Mouse (Mus musculus): Measurements from ENCODE around the gene Gsta2.
"Not testable (repeated sequence)": the region's sequence is repeated elsewhere in the genome, so short reads cannot be mapped to it uniquely, and the experiment has no call there.

Gsta2 gene

DNA sequence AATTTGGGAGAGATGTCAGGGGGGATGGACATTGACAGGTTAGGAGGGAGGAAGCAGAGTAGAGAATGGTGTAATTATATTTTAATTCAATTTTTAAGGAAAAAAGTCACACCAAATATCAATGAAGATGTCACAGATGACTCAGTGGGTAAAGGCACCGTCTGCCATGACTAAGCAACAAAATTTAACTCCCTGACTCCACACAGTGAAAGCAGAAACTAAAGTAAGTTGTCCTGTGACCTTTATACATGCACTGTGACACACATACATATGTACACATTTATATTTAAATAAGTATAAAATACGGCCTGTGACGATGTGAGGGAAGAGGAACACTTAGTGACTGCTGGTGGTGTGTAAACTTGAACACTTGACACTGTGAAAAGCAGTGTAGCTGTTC is 47.5 kb downstream of the Gsta2 start:
- DNase-seq (ENCODE audit: low read depth, low spot score), result not testable (repeated sequence)

DNA sequence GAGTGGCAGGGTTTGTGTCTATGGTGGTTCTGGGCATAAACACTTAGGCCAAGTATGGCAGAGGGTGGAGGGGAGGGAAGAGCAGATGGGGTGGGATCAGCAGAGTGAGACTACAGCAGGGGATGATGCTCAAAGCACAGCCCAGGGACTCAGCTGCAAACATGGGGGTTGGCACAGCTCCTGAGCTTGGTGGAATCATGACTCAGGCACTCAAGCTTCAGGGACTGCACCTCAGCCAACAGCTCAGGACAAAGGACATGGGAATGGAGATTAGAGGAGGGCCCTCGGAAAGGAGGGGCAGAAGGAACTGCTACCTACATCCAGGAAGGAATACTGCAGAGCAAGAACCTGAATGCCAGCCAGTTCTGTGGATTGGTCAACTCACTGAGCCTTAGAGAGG is 56.4 kb downstream of the Gsta2 start:
- DNase-seq (ENCODE audit: low read depth, low spot score), result not testable (repeated sequence)

DNA sequence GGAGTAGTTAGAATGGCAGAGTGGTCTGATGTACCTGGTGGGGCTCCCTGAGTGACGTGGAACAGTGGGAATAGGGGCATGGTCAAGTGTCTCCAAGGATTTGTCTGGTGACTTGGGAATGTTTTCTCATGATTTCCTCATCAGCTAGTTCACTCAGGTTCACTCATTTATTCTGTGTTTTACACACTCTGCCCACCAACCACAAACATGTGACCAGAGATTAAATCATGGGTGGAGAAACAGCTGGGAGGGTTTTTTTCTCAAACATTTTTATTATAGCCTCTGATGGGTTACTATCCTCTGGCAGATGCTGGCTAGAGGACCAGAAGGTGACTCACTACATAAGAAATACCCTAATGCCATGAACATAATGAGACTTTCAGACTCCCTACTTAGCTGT is 57.4 kb downstream of the Gsta2 start:
- no peak for DNase-seq (ENCODE audit: low read depth, low spot score)

DNA sequence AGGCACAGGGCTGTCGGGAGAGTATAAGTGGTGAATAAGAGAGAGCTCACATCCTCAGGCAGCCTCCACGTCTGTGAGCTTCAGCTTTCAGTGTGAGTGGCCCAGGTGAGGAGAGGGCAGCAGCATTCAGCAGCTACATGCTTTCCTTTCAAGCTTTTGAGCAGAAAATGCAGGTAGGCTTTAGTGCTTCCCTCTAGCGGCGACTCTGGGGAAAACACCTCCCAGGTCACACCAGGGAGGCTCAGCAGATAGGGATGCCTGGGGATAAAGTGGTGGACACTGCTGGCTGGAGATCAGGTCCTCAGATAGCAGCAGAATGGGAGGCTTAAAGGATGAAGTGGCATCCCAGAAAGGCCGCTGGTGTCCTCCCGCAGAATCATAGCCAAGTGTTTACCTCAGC is 59.5 kb downstream of the Gsta2 start:
- DNase-seq (ENCODE audit: low read depth, low spot score), result peak; percentile 63

DNA sequence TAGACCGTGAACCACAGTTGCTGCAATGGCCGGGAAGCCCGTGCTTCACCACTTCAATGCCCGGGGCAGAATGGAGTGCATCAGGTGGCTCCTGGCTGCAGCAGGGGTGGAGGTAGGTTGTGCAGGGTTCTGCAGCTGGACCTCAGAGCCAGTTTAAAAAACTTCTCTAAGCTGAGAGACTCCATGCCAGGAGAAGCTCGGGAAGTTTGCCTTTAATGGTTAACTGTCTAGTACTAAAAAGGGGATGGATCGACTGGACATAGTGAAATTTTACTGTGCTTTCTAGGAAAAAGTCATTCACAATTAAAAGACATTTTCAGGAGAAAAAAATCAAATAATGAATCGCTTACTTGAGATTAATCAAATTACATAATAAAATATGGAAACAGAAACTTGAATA is 60.8 kb downstream of the Gsta2 start:
- not testable (repeated sequence) for DNase-seq (ENCODE audit: low read depth, low spot score)

DNA sequence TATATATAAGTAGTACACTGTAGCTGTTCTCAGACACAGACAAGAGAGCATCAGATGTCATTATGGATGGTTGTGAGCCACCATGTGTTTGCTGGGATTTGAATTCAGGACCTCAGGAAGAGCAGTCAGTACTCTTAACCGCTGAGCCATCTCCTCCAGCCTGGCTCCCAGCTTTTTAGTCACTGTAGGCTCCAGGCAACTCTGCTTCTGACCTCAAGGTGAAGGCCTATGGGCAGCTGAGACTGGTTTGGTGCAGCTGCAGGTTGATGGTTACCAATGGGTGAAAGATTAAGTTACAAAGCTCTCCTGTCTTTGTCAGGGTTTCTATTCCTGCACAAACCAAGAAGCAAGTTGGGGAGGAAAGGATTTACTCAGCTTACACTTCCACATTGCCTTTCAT is 61.9 kb downstream of the Gsta2 start:
- not testable (repeated sequence) for DNase-seq (ENCODE audit: low read depth, low spot score)

DNA sequence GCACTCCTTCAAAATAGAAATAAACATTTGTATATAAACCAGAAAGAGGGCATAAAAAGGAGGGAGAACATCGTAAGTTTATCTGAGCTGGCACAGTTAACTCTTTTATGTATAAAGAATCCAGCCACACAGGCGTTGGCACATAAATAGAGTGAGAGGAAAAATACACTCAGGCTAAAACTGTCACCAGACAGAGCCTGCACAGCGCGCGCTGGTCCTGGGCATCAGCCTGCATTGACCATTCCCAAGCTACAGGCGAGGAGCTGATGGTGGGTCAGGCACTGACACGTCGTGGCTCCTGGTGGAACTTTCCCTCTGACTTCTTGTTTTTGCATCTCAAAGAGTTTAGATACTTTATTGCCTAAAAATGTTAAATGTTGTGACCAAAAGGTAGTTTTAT is 63.1 kb downstream of the Gsta2 start:
- DNase-seq (ENCODE audit: low read depth, low spot score), result not testable (repeated sequence)

DNA sequence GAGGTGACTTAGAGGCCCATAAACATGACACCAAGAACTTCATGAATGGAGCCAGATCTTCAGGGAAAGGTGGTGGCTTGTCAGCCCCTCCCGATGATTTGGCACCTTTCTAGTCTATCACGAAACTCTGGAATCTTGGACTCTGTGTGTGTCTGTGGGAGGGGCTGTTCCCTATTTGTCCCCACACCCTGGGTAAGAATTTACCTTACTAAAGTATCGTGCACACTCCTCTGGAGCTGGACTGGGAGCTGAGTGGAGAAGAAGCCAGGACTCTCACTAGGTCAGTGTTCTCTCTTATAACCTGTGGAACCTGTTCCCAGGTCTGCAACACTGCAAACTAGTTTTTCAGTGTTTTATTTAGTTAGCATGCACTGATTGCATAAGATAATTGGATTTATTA is 65.9 kb downstream of the Gsta2 start, which contains the start of gene Gm10639:
Gm10639 (plus strand) TSS at position 201 of the 400 bp plus-strand sequence.
- not testable (repeated sequence) for DNase-seq (ENCODE audit: low read depth, low spot score)

DNA sequence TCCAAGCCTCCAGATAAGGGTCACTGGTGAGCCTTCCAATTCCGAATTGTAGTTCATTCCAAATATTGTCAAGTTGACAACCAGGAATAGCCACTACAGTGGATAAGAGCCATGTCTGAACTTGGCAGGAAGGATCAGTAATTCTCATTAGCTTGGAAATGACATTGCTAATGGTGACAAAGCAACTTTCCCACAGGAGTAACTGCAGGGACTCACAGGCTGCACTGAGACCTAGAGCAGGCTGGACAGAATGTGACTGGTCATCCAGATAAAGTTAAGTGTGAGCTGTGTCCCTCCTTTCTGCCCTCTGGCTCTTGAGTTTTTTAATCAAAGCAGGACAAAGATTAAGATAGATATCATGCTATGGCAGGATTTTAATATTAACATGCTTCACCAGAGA is 66.5 kb downstream of the Gsta2 start:
- not testable (repeated sequence) for DNase-seq (ENCODE audit: low read depth, low spot score)

DNA sequence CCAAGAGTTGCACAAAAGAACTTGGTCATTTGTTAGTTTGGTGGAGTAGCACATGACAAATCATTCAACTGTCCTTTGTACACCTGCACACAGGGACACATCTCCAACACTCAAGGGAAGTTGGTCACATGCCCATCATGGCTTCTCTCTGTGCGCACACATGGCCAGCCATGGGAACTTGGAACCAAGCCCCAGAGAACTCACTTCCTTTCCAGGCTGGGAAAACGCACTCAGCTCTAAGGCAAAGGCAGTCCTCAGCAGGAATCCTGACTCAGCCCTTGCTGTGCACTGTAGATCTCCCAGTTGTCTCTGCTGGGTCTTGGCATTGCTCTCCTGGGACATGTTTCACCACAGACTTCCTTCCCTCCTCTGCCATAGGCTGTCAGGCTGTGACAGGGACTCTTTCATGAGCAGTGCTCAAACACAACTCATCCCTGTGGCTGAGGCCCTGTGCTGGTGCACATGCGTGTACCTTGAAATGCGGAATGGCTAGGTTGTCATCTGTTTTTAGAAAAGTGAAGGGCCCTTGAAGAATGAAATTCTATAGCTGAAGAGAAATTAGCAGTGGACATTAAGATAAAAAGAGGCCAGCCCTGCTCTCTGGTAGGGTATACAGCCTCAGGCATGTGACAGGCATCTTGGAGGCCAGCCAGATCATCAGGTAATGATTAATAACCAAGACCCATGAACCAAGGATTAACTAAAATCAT is 73.4 kb downstream of the Gsta2 start:
- not testable (repeated sequence) for DNase-seq (ENCODE audit: low read depth, low spot score)

All from mesoderm, embryonic 11.5 days (tissue).